Mouse (Mus musculus): ENCODE measurements at regions not wholly inside any gene's neighbourhood (a gene's known extent, or its start where the extent isn't known, plus 50 kb on each side); places are given as distances from the start of the nearest gene placed in this dataset.

GRCm38 (mm10) chr4:148723208-148723607, 80.1 kb downstream of the Gm572 start:
- ATAC-seq: no peak

- ATAC-seq: no peak
Observed at GRCm38 (mm10) chr4:148723934-148724719, 80.1 kb upstream of the Casz1 start.

- ATAC-seq: no peak
Observed at GRCm38 (mm10) chr4:148728800-148729199, 75.4 kb upstream of the Casz1 start.

GRCm38 (mm10) chr4:148731586-148731985, 72.6 kb upstream of the Casz1 start:
- ATAC-seq: no peak

- ATAC-seq: no peak
Observed at GRCm38 (mm10) chr4:148734061-148734460, 70.2 kb upstream of the Casz1 start.

GRCm38 (mm10) chr4:148734547-148734946, 69.7 kb upstream of the Casz1 start:
- ATAC-seq: no peak

GRCm38 (mm10) chr4:148738601-148739530, 65.4 kb upstream of the Casz1 start:
- no peak for ATAC-seq

- ATAC-seq: peak; percentile 32
Observed at GRCm38 (mm10) chr4:148742549-148743413, 61.4 kb upstream of the Casz1 start.

GRCm38 (mm10) chr4:148743414-148743844, 60.8 kb upstream of the Casz1 start:
- no peak for ATAC-seq

GRCm38 (mm10) chr4:148744053-148744452, 60.2 kb upstream of the Casz1 start:
- ATAC-seq: no peak

GRCm38 (mm10) chr4:148746460-148747314, 57.5 kb upstream of the Casz1 start:
- ATAC-seq: no peak

- ATAC-seq: no peak
Observed at GRCm38 (mm10) chr4:148747315-148747644, 56.9 kb upstream of the Casz1 start.

- no peak for ATAC-seq
Observed at GRCm38 (mm10) chr4:148750030-148750429, 54.2 kb upstream of the Casz1 start.

GRCm38 (mm10) chr4:148751591-148751990, 52.6 kb upstream of the Casz1 start:
- ATAC-seq: no peak

GRCm38 (mm10) chr4:148752360-148753093, 51.7 kb upstream of the Casz1 start:
- ATAC-seq: no peak

- ATAC-seq: no peak
Observed at GRCm38 (mm10) chr4:148753143-148753798, 51.0 kb upstream of the Casz1 start.

GRCm38 (mm10) chr4:148753849-148754248, 50.4 kb upstream of the Casz1 start:
- ATAC-seq: no peak

Measured in inflammation-experienced regulatory T-cells, adult 6 months (primary cell).